Mouse (Mus musculus): ENCODE results near the gene Cc2d2b. TPM values are rescaled to one million over a fixed set of nuclear protein-coding genes. Genes with fewer than 3 reads are reported as not detected.

Gene Cc2d2b
- polyA plus RNA-seq (2014; fragmentation: Nextera tagmentation; extraction: Ambion mirVana) = 0.15 and 0.26 TPM in 2 replicates

DNA sequence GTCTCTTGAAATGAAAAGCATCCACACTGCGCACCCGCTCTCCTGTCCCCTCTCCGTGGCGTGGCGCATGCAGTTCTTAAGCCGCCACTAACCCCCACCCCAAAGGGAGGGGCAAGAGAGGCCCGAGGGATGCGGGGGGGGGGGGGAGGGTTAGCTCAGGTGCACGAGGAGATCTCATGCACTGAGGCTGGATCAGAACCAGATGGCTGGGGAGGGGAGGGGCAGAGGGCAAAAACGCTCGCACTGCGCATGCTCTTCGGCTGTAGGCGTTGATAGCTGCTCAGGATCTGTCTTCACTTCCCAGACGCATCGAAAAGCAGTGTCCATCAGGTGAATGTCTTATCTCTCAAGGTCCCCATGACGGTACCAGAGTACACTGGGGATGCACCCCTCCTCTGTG is at the start of gene Cc2d2b:
Gene Cc2d2b, plus strand, starts transcription at position 195 of the 400 bp plus-strand sequence.
- no peaks in the 10 kb centered on the region for H3K27me3 ChIP-seq (replicated peaks; ENCODE audit: control insufficient read depth, insufficient read depth, low read length)
- 78% methylated on average over 15 of the region's 17 CpGs for WGBS
- H3K36me3 ChIP-seq (ENCODE audit: control insufficient read depth, insufficient read depth, low read length) = no peaks in the 10 kb centered on the region
- no peak within 1 kb of the TSS for H3K27ac ChIP-seq (ENCODE audit: low read depth, low read length)
- H3K9me3 ChIP-seq (replicated peaks; ENCODE audit: control insufficient read depth, low read length) = no peaks in the 10 kb centered on the region
- ATAC-seq (no peak), DNase-seq (ENCODE audit: low spot score) (no peak)
- H3K4me3 ChIP-seq (ENCODE audit: low read depth, low read length) = no peak within 1 kb of the TSS
- no peak within 1 kb of the TSS for H3K9ac ChIP-seq (ENCODE audit: low read length)
- no peaks in the 10 kb centered on the region for H3K4me1 ChIP-seq (ENCODE audit: control insufficient read depth, insufficient read depth, low read length)
- H3K4me2 ChIP-seq (ENCODE audit: low read length) = no peak within 1 kb of the TSS

DNA sequence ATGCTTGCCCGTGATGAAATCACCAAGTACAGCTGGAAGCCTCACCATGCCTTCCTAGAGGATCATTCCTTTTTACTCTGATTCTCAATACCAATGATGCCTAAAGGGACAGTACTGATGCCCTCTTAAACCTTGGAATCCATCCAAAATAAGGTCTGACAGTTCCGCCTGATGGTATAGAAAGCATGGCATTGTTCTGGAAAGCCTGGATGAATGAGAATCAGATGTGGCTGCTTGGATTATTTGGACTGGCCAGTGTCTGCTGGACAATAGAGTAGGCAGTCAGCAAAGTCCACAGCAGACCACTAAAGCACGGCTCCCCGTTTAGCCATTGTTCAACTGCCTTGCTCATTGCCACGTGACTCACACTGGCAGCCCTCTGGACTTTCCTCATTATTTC is 48.7 kb upstream of the Cc2d2b start:
- Histone ChIP-seq H3K27ac (ENCODE audit: low read depth, low read length) (no peak overlapping the region), H3K4me2 (ENCODE audit: low read length) (no peak overlapping the region), H3K9ac (ENCODE audit: low read length) (no peak overlapping the region), H3K4me1 (ENCODE audit: control insufficient read depth, insufficient read depth, low read length) (peaks cover 9% of the 10 kb centered on the region; the same call in 1 of the 2 replicates), H3K36me3 (ENCODE audit: control insufficient read depth, insufficient read depth, low read length) (no peaks in the 10 kb centered on the region), H3K27me3 (replicated peaks; ENCODE audit: control insufficient read depth, insufficient read depth, low read length) (no peaks in the 10 kb centered on the region), H3K9me3 (replicated peaks; ENCODE audit: control insufficient read depth, low read length) (no peaks in the 10 kb centered on the region), H3K4me3 (ENCODE audit: low read depth, low read length) (no peak overlapping the region)
- 24% methylated on average over 5 of the region's 5 CpGs for WGBS
- DNase-seq (ENCODE audit: low spot score) = peak; percentile 5
- ATAC-seq = no peak

DNA sequence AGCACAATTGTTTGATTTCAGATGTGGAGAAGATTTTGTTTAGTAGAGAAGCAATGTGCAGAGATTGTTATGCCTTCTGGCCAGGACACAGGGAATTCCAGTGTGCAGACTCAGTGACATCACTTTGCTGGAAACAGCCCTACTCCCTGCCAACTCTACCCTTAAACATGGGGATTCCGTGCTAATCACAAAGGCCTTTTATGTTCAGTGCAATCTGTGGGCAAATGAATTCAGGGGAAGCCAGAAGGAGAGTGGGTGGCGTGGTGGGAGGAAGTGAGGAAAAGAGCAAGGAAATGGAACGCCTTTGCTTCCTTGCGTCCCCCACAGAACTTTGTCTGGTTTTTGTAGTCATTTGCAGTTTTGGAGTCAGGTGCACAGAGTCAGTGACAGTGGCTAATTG is 46.1 kb upstream of the Cc2d2b start:
- no peak overlapping the region for H3K9ac ChIP-seq (ENCODE audit: low read length)
- ATAC-seq = peak; percentile 40; the same call in 1 of the 2 replicates
- peaks cover 9% of the 10 kb centered on the region; the same call in 1 of the 2 replicates for H3K4me1 ChIP-seq (ENCODE audit: control insufficient read depth, insufficient read depth, low read length)
- 33% methylated on average over 4 of the region's 4 CpGs for WGBS
- peak; percentile 60 for DNase-seq (ENCODE audit: low spot score)
- no peaks in the 10 kb centered on the region for H3K36me3 ChIP-seq (ENCODE audit: control insufficient read depth, insufficient read depth, low read length)
- no peak overlapping the region for H3K4me2 ChIP-seq (ENCODE audit: low read length)
- H3K27me3 ChIP-seq (replicated peaks; ENCODE audit: control insufficient read depth, insufficient read depth, low read length) = no peaks in the 10 kb centered on the region
- no peak overlapping the region for H3K27ac ChIP-seq (ENCODE audit: low read depth, low read length)
- H3K9me3 ChIP-seq (replicated peaks; ENCODE audit: control insufficient read depth, low read length) = no peaks in the 10 kb centered on the region
- H3K4me3 ChIP-seq (ENCODE audit: low read depth, low read length) = no peak overlapping the region

DNA sequence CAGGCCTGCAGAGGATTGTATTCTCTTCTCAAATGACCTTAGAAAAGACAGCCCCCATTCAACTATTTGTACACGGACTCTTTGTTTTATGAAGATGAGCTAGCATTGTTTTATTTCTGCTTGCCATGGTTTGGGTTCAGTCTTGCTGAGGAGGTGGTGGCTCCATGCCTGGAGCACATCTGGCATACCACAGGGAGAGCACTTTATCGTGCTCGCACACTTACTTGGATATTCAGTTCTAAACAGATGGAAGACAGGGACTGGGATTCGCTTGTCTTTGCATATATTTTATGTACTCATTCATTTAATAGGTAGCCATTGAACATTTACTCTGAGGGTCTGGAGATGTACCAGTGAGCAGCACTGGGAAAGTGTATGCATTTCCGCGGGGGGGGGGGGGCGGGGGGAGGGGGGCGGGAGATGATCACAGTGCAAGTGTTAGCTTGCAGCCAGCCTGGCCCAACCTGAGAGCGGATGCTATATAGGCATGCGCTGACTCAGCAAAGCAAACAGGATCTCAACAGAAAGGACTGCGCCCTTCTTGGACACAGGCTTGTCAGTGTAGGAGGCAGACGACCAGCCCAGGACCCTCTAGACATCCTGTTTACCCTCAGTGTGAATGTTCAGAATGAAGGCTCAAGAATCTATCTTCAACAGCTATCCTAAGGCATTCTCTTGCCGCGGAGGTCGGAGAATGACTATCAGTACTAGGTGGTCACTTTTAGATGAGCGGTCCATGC is 35.5 kb upstream of the Cc2d2b start:
- ATAC-seq (no peak), DNase-seq (ENCODE audit: low spot score) (no peak)
- H3K27me3 ChIP-seq (replicated peaks; ENCODE audit: control insufficient read depth, insufficient read depth, low read length) = no peaks in the 10 kb centered on the region
- no peaks in the 10 kb centered on the region for H3K4me1 ChIP-seq (ENCODE audit: control insufficient read depth, insufficient read depth, low read length)
- no peak overlapping the region for H3K27ac ChIP-seq (ENCODE audit: low read depth, low read length)
- no peaks in the 10 kb centered on the region for H3K9me3 ChIP-seq (replicated peaks; ENCODE audit: control insufficient read depth, low read length)
- H3K4me2 ChIP-seq (ENCODE audit: low read length) = no peak overlapping the region
- H3K9ac ChIP-seq (ENCODE audit: low read length) = no peak overlapping the region
- no peaks in the 10 kb centered on the region for H3K36me3 ChIP-seq (ENCODE audit: control insufficient read depth, insufficient read depth, low read length)
- 80% methylated on average over 14 of the region's 16 CpGs for WGBS
- no peak overlapping the region for H3K4me3 ChIP-seq (ENCODE audit: low read depth, low read length)

DNA sequence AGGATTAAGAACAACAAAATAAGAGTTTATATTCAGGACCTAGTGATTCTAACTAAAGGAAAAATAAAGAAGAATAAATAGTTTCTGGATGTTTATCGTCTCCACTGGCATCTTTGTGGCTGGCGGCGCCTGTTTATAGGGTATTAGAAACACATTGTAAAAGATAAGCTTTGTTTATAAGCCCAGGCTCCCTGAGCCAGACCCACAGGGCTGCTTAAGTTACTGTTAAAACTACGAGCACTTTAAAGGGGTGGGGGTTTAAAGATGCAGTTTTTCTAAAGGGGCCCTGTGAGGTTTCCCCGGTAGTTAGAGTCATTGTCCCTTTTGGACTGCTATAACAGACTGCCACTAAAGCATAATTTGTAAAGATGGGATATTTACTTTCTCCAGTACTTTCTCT is 33.9 kb upstream of the Cc2d2b start:
- 87% methylated on average over 5 of the region's 5 CpGs for WGBS
- no peaks in the 10 kb centered on the region for H3K4me1 ChIP-seq (ENCODE audit: control insufficient read depth, insufficient read depth, low read length)
- H3K27me3 ChIP-seq (replicated peaks; ENCODE audit: control insufficient read depth, insufficient read depth, low read length) = no peaks in the 10 kb centered on the region
- H3K9ac ChIP-seq (ENCODE audit: low read length) = no peak overlapping the region
- no peak overlapping the region for H3K4me2 ChIP-seq (ENCODE audit: low read length)
- DNase-seq (ENCODE audit: low spot score) (no peak), ATAC-seq (no peak)
- no peak overlapping the region for H3K4me3 ChIP-seq (ENCODE audit: low read depth, low read length)
- no peaks in the 10 kb centered on the region for H3K36me3 ChIP-seq (ENCODE audit: control insufficient read depth, insufficient read depth, low read length)
- H3K9me3 ChIP-seq (replicated peaks; ENCODE audit: control insufficient read depth, low read length) = no peaks in the 10 kb centered on the region
- H3K27ac ChIP-seq (ENCODE audit: low read depth, low read length) = no peak overlapping the region

DNA sequence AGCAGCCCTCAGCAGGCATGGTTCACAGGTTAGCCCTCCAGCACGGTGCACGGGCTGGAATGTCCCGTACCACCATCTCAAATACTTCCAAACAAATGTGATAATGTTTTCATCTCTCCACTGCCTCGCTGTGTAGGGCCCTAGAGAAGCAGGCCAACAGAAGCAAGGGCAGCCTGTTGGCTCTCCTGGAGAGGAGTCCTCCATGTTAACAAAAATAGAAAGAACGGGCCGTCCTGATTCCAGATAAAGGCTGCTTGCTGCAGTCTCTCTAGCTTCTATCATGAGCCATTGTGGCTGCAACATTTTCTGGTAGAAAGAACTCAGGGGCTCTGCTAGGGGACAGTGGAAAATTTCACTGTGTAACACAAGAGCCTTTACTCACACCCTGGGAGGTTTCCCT is 31.6 kb upstream of the Cc2d2b start:
- Histone ChIP-seq H3K4me2 (ENCODE audit: low read length) (no peak overlapping the region), H3K36me3 (ENCODE audit: control insufficient read depth, insufficient read depth, low read length) (no peaks in the 10 kb centered on the region), H3K27ac (ENCODE audit: low read depth, low read length) (no peak overlapping the region), H3K4me3 (ENCODE audit: low read depth, low read length) (no peak overlapping the region), H3K9ac (ENCODE audit: low read length) (no peak overlapping the region), H3K9me3 (replicated peaks; ENCODE audit: control insufficient read depth, low read length) (no peaks in the 10 kb centered on the region), H3K4me1 (ENCODE audit: control insufficient read depth, insufficient read depth, low read length) (no peaks in the 10 kb centered on the region), H3K27me3 (replicated peaks; ENCODE audit: control insufficient read depth, insufficient read depth, low read length) (no peaks in the 10 kb centered on the region)
- DNase-seq (ENCODE audit: low spot score) (no peak), ATAC-seq (no peak)
- 85% methylated on average over 6 of the region's 6 CpGs for WGBS

DNA sequence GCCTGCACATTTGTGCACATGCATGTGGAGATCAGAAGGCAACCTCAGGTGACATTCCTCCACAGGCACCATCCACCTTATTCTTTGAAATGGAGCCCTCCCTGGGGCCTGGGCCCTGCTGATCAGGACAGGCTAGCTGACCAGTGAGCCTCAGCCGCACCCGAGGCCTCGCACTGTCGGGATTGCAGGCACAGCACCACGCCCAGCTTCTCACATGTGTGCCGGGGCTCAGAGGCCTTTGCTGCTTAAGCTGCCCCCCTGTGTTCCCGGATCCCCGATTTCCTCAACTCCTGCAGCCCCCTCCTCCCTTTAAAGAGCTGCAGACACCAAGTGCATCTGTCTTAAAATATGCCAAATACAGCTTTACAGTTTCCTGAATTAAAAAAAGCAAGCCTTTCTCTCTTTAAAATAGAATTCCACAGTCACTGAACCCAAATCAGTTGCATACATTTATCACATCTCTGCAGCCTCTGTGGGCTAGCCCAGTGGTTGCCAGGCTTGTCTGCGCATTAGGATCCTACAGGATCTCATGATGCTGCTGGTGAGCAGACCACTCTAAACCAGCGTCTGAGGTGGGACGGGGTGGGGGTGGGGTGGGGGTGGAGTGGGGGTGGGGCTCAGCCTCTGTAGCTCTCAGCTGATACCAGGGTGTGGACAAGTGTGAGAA is 29.0 kb upstream of the Cc2d2b start:
- Histone ChIP-seq H3K4me3 (ENCODE audit: low read depth, low read length) (no peak overlapping the region), H3K4me2 (ENCODE audit: low read length) (no peak overlapping the region), H3K27ac (ENCODE audit: low read depth, low read length) (no peak overlapping the region), H3K9ac (ENCODE audit: low read length) (no peak overlapping the region), H3K4me1 (ENCODE audit: control insufficient read depth, insufficient read depth, low read length) (no peaks in the 10 kb centered on the region), H3K27me3 (replicated peaks; ENCODE audit: control insufficient read depth, insufficient read depth, low read length) (no peaks in the 10 kb centered on the region), H3K36me3 (ENCODE audit: control insufficient read depth, insufficient read depth, low read length) (no peaks in the 10 kb centered on the region), H3K9me3 (replicated peaks; ENCODE audit: control insufficient read depth, low read length) (no peaks in the 10 kb centered on the region)
- no peak for DNase-seq (ENCODE audit: low spot score)
- no peak for ATAC-seq
- 62% methylated on average over 11 of the region's 11 CpGs for WGBS

DNA sequence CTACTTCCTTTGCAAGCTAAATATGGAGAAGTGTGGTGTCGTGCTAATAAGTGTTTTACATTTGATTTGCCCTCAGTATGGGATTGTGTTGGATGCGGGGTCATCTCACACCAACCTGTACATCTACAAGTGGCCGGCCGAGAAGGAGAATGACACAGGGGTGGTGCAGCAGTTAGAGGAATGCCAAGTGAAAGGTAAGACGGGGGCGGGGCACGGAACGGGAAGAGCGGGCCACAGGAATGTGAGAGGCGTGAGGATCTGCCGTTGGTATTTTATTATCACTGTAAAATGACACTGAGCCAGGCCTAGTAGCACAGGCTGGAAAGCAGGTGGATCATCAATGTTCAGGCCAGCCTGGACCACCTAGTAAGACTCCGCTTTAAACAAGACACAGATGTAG is 28.2 kb upstream of the Cc2d2b start:
- Histone ChIP-seq H3K9me3 (replicated peaks; ENCODE audit: control insufficient read depth, low read length) (no peaks in the 10 kb centered on the region), H3K4me3 (ENCODE audit: low read depth, low read length) (no peak overlapping the region), H3K27me3 (replicated peaks; ENCODE audit: control insufficient read depth, insufficient read depth, low read length) (no peaks in the 10 kb centered on the region), H3K36me3 (ENCODE audit: control insufficient read depth, insufficient read depth, low read length) (no peaks in the 10 kb centered on the region), H3K9ac (ENCODE audit: low read length) (no peak overlapping the region), H3K4me1 (ENCODE audit: control insufficient read depth, insufficient read depth, low read length) (no peaks in the 10 kb centered on the region), H3K4me2 (ENCODE audit: low read length) (no peak overlapping the region), H3K27ac (ENCODE audit: low read depth, low read length) (no peak overlapping the region)
- WGBS = 92% methylated on average over 12 of the region's 12 CpGs
- ATAC-seq (no peak), DNase-seq (ENCODE audit: low spot score) (no peak)

Data from forebrain, embryonic 14.5 days (tissue).